Mouse (Mus musculus): Measurements from ENCODE around the gene Tnrc6b.
"Not testable (repeated sequence)": the region's sequence is repeated elsewhere in the genome, so short reads cannot be mapped to it uniquely, and the experiment has no call there.

Tnrc6b gene

DNA sequence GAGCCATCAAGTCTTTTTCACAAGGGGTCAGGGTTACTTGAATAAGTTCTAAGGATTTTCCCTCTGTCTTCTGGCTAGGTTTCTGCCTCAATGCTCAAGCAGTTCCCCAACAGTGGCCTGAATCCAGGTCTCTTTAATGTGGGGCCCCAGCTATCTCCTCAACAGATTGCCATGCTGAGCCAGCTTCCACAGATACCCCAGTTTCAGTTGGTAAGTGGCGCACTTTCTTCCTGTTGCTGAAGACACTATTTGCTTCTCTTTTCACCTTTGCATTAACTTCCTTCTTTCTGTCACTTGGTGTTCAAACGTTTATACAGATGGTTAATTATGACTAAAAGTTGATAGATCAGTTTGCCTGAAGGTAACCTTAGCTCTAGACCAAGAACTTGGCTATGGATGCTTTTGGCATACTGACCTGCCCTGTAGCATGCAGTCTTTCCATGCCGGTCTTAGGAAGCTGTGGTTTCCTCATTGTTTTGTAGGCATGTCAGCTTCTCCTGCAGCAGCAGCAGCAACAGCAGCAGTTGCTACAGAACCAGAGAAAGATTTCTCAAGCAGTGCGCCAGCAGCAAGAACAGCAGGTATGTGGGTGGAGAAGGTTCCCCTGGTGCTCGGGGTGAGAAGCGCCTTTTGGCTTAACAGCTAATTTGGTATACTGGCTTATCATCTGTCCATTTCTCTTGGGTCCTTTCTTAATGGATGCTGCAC, 190.8 kb downstream of the Tnrc6b start:
- ATAC-seq (ENCODE audit: insufficient number of reproducible peaks, low FRiP score, low TSS enrichment): no peak

- ATAC-seq (ENCODE audit: insufficient number of reproducible peaks, low FRiP score, low TSS enrichment): not testable (repeated sequence)
These were observed 193.7 kb downstream of the Tnrc6b start for GRCm38 (mm10) chr15:80904776-80905175.

- no peak for ATAC-seq (ENCODE audit: insufficient number of reproducible peaks, low FRiP score, low TSS enrichment)
These were observed 199.1 kb downstream of the Tnrc6b start for GRCm38 (mm10) chr15:80910183-80910582.

- ATAC-seq (ENCODE audit: insufficient number of reproducible peaks, low FRiP score, low TSS enrichment): no peak
These were observed 199.8 kb downstream of the Tnrc6b start for GRCm38 (mm10) chr15:80910790-80911531.

DNA sequence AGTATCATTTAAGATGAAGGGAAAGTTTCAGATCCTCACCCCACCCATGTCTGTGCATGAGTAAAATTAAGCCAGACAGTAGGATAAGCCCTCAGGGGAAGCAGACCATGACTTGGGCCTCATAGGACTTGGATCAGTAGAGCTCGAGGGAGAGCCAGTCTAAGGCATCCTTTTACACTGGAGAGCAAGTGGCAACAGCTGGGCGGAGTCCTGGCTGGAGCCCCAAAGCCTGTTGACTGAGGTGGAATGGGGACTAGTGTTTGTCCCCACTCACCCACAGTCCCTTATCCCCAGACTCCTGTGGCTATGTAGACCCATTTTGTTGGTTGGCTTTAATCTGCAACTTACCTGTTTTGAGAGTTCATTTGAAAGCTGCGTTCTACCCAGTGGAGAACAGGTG, 201.1 kb downstream of the Tnrc6b start:
- no peak for ATAC-seq (ENCODE audit: insufficient number of reproducible peaks, low FRiP score, low TSS enrichment)

GRCm38 (mm10) chr15:80913803-80914202, 202.7 kb downstream of the Tnrc6b start:
- no peak for ATAC-seq (ENCODE audit: insufficient number of reproducible peaks, low FRiP score, low TSS enrichment)

GRCm38 (mm10) chr15:80915850-80916249, 204.7 kb downstream of the Tnrc6b start:
- no peak for ATAC-seq (ENCODE audit: insufficient number of reproducible peaks, low FRiP score, low TSS enrichment)

DNA sequence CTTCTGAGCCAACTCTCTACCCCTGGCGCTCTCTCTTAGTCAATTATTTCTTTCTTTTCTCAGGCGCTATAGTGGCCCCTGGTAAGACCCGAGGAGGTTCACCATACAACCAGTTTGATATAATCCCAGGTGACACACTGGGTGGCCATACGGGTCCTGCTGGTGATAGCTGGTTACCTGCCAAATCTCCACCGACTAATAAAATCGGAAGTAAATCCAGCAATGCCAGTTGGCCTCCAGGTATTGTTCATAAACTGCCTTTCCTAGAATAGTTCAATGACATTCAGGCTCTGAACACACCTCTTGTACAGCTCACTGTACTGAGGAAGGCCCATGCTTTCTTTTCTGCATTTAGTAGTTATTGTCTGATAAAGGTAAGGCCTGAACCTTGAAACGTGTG, 205.5 kb downstream of the Tnrc6b start:
- ATAC-seq (ENCODE audit: insufficient number of reproducible peaks, low FRiP score, low TSS enrichment): no peak

GRCm38 (mm10) chr15:80920346-80920745, 209.2 kb downstream of the Tnrc6b start:
- ATAC-seq (ENCODE audit: insufficient number of reproducible peaks, low FRiP score, low TSS enrichment): no peak

GRCm38 (mm10) chr15:80921781-80922180, 210.7 kb downstream of the Tnrc6b start:
- no peak for ATAC-seq (ENCODE audit: insufficient number of reproducible peaks, low FRiP score, low TSS enrichment)

GRCm38 (mm10) chr15:80924211-80924610, 213.1 kb downstream of the Tnrc6b start:
- ATAC-seq (ENCODE audit: insufficient number of reproducible peaks, low FRiP score, low TSS enrichment): no peak

- ATAC-seq (ENCODE audit: insufficient number of reproducible peaks, low FRiP score, low TSS enrichment): no peak
These were observed 217.8 kb downstream of the Tnrc6b start for GRCm38 (mm10) chr15:80928811-80929355.

- no peak for ATAC-seq (ENCODE audit: insufficient number of reproducible peaks, low FRiP score, low TSS enrichment)
These were observed 219.0 kb downstream of the Tnrc6b start for GRCm38 (mm10) chr15:80930048-80930571.

DNA sequence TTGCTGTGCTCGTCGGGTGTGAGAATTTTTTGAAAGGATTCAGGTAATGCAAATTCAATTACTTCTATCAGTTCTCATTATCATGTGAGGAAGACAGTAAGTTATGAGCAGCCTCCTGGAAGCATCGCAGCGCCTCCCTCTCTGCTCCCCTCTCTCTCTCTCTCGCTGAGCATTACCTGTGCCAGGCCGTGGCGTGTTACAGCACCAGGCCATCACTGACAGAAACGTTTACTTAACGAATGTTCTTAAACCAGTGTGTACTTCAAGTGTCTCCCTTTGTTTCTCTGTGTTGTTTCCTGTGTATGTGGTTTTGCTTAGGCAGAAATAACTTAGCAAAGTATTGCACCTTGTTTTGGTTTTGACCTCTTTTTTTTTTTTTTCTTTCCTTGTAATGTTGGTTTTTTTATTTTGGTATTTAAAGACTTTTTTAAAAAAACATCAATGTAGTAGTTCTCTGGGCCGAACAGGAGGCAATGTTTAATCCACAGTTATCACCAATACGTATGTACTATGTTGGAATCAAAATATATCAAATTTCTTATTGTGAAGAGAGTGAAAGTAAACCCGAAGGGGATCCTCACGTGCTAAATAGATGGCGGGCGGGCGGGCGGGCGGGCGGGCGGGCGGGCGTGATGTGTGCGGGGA, 219.7 kb downstream of the Tnrc6b start:
- ATAC-seq (ENCODE audit: insufficient number of reproducible peaks, low FRiP score, low TSS enrichment): not testable (repeated sequence)

DNA sequence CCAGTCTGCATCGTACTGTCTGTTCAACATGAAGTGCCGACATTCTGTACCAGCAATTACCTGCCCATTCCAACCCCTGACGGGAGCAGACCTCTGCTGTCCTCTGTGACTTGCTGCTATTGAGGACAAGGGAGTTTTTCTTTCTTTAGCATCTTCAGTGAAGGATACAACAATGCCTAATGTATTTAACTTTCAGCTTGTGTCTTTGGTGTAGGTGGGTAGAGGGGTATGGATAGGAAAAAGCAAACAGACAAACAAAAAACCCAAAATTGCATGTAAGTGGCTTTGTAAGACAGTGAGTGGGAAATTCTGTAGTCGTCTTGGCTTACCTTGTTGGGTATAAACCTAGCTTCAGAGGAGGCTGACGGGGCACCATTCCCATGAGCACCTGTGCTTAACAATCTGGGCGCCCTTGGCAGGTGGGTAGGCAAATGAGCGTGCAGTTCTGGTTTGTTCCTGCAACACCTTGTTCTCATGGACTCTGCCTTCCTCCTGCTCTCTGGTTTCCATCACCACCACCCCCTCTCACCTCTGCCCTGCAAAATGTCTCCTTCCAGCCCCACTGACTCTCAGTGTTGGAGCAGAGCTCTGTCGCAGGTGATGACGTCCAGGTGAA, 220.3 kb downstream of the Tnrc6b start:
- no peak for ATAC-seq (ENCODE audit: insufficient number of reproducible peaks, low FRiP score, low TSS enrichment)

DNA sequence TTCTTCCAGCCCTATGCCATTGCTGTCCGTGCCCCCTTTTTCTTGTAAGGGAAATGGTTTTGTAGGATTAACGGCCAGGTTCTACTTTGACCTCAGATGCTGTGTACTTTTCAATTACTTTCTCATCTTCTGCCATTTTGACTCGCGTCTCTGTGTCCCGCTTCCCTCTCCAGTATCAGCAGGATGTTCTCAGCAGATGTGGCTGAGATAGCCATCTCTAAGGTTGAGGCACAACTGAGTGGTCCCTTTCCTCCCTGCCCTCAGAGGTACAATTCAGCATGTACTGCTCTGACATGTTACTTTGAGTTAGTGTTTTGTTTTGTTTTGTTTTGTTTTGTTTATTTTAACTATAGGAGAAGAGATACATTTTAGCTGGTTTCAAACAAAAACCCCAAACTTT, 223.7 kb downstream of the Tnrc6b start:
- no peak for ATAC-seq (ENCODE audit: insufficient number of reproducible peaks, low FRiP score, low TSS enrichment)

DNA sequence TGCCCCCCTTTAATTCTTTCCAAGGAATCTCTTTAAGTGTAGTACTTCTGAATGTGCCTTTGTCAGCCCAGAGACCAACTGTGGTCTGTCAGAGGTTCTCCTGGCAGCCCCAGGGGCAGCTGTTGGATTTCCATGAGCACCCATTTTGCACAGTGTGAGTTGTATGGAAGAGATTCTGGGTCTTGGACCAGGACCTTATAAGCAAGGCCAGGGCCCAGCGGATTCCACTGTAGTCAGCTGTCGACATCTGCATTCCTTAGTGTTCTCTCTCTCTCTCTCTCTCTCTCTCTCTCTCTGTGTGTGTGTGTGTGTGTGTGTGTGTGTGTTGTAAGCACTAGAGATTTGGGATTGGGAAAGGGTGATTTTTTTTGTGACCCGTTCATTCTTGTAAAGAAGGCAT, 225.6 kb downstream of the Tnrc6b start:
- ATAC-seq (ENCODE audit: insufficient number of reproducible peaks, low FRiP score, low TSS enrichment): no peak

DNA sequence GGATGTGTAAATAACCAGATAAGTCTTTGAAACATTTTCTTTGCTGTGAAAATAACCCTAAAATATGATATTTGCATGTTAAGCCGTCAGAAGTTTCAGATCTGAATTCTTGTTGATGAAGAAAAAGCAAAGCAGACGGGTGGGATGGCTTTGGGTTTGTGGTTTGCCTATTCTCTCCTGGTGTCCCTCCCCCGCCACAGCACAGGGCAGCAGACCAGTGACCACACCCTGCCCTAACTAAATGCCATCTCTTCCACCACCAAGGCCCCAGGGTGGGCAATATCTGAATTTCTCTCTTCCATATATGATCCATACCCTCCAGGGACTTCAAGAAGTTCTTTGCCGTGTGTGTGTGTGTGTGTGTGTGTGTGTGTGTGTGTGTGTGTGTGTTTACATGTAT, 227.5 kb downstream of the Tnrc6b start:
- ATAC-seq (ENCODE audit: insufficient number of reproducible peaks, low FRiP score, low TSS enrichment): no peak

- no peak for ATAC-seq (ENCODE audit: insufficient number of reproducible peaks, low FRiP score, low TSS enrichment)
These were observed 228.3 kb downstream of the Tnrc6b start for GRCm38 (mm10) chr15:80939401-80939800.

- ATAC-seq (ENCODE audit: insufficient number of reproducible peaks, low FRiP score, low TSS enrichment): no peak
These were observed 230.4 kb downstream of the Tnrc6b start for GRCm38 (mm10) chr15:80941468-80942040.
